Mouse (Mus musculus): ENCODE results near the gene Dtnb.

DNA sequence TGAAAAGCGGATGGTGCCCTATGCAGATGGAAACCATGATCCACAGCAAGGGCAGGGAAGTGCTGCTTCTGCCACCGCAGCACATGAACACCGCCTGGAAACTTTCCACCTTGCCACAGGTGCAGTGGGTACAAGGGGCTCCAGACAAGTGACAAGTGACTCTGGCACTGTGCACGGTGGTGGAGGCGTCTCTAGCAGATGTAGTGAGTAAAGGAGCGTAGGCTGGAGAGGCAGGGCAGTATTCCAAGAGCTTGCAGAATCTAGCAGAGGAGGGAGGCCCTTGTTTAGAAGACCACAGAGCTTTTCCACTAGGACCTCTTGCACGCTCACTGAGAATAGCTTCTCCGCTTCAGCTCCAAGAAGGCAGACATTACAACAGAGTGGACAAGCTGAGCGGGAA, 102.7 kb downstream of the Dtnb start:
- TF ChIP-seq CTCF (IDR thresholded peaks at IDR 0.05; ENCODE audit: extremely low read depth, insufficient read length, insufficient replicate concordance, low read depth, low read length) (no peak), POLR2A (IDR thresholded peaks at IDR 0.05; ENCODE audit: low read depth, low read length) (no peak)
